Mouse (Mus musculus): ENCODE measurements around the gene Tulp1. TPM values are rescaled to one million over a fixed set of nuclear protein-coding genes. Genes with fewer than 3 reads are reported as not detected.
"Not testable (repeated sequence)": the region's sequence is repeated elsewhere in the genome, so short reads cannot be mapped to it uniquely, and the experiment has no call there.

Tulp1 gene
- polyA plus RNA-seq, 1 experiment from 2014 or later, result 3.5 TPM

DNA sequence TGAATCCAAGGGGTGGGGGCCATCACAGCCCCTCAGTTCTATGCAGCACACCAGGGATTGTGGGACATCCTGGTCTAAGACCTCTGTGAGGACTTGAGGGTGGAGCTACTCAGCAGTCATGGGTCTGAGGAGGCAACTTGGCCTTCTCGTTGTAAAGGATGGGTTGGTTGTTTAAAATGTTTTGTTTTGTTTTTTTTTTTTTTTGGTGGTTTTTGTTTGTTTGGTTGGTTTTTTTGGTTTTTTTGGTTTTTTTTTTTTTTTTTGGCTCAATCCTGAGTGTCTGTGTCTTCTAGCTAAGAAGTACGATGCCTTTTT, 34.8 kb downstream of the Tulp1 start:
- Histone ChIP-seq H3K4me3 (peak overlapping the region; percentile 99), H3K4me1 (peaks cover 78% of the 10 kb centered on the region), H3K27me3 (ENCODE audit: poor library complexity, severe bottlenecking) (no peaks in the 10 kb centered on the region), H3K27ac (peak overlapping the region; percentile 99), H3K9me3 (no peaks in the 10 kb centered on the region), H3K36me3 (replicated peaks) (peaks cover 77% of the 10 kb centered on the region)
- 64% methylated on average over 2 of the region's 2 CpGs for WGBS
- no peak for DNase-seq (ENCODE audit: extremely low spot score, low spot score)

- Histone ChIP-seq H3K27ac (peak overlapping the region; percentile 99), H3K4me3 (peak overlapping the region; percentile 99), H3K27me3 (ENCODE audit: poor library complexity, severe bottlenecking) (no peaks in the 10 kb centered on the region), H3K36me3 (replicated peaks) (peaks cover 77% of the 10 kb centered on the region), H3K9me3 (peaks cover 2% of the 10 kb centered on the region; the same call in 1 of the 2 replicates), H3K4me1 (peaks cover 74% of the 10 kb centered on the region)
- WGBS, result 10% methylated on average over 4 of the region's 4 CpGs
- peak; percentile 39 for DNase-seq (ENCODE audit: extremely low spot score, low spot score)
Observed at GRCm38 (mm10) chr17:28329503-28330231, 35.4 kb downstream of the Tulp1 start.

GRCm38 (mm10) chr17:28328946-28329345, 36.1 kb downstream of the Tulp1 start:
- no peaks in the 10 kb centered on the region for H3K27me3 ChIP-seq (ENCODE audit: poor library complexity, severe bottlenecking)
- under 1% methylated on average over 25 of the region's 25 CpGs for WGBS
- H3K27ac ChIP-seq, result peak overlapping the region; percentile 99
- H3K4me1 ChIP-seq, result peaks cover 68% of the 10 kb centered on the region
- H3K4me3 ChIP-seq, result peak overlapping the region; percentile 99
- H3K9me3 ChIP-seq, result peaks cover 6% of the 10 kb centered on the region; the same call in 1 of the 2 replicates
- peaks cover 78% of the 10 kb centered on the region for H3K36me3 ChIP-seq (replicated peaks)
- DNase-seq (ENCODE audit: extremely low spot score, low spot score), result peak; percentile 37

- peaks cover 78% of the 10 kb centered on the region for H3K36me3 ChIP-seq (replicated peaks)
- peak within 1 kb of the TSS; percentile 99 for H3K4me3 ChIP-seq
- DNase-seq (ENCODE audit: extremely low spot score, low spot score), result peak; percentile 96
- H3K9me3 ChIP-seq, result peaks cover 6% of the 10 kb centered on the region; the same call in 1 of the 2 replicates
- peaks cover 63% of the 10 kb centered on the region for H3K4me1 ChIP-seq
- peak within 1 kb of the TSS; percentile 99 for H3K27ac ChIP-seq
- H3K27me3 ChIP-seq (ENCODE audit: poor library complexity, severe bottlenecking), result no peaks in the 10 kb centered on the region
- under 1% methylated on average over 67 of the region's 67 CpGs for WGBS
Observed at GRCm38 (mm10) chr17:28328366-28328928, 36.6 kb downstream of the Tulp1 start, which contains the start of gene Rpl10a. Gene Rpl10a (plus strand): TSS chr17:28328471.

DNA sequence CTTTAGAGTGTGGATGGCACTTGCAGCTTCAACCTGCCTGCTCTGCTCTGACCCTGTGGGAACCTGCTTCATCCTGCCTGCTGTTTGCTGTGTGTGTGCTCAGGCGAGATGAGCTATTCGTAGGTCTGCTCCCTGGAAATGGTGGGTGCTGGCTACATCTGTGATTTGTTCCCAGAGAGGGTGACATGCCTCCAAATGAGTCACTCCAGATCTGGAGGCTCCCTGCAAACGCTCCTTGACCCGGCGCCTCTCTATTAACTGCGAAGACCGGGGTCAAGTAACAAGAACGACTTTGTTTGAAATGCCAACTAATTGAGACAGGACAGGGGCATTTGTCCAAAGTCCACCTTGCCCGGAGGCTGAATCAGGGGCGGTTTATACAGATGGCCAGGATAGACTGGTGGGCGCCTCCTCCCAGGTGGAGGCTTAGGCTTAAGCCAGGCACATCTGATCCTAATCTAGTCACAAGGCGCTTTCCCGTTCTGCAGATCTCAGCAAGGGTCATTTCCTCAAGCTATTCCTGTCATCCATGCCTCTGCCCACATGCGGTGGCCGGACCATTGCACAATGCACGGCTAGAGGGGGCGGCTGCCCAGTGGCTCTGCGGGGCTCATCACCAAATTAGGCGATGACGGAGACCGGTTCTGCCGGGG, 37.2 kb downstream of the Tulp1 start:
- WGBS, result 8% methylated on average over 22 of the region's 22 CpGs
- Histone ChIP-seq H3K4me3 (peak overlapping the region; percentile 99), H3K27me3 (ENCODE audit: poor library complexity, severe bottlenecking) (no peaks in the 10 kb centered on the region), H3K27ac (peak overlapping the region; percentile 99), H3K36me3 (replicated peaks) (peaks cover 76% of the 10 kb centered on the region), H3K4me1 (peaks cover 56% of the 10 kb centered on the region), H3K9me3 (peaks cover 6% of the 10 kb centered on the region; the same call in 1 of the 2 replicates)
- DNase-seq (ENCODE audit: extremely low spot score, low spot score), result no peak

- peak overlapping the region; percentile 99 for H3K27ac ChIP-seq
- WGBS, result 84% methylated on average over 3 of the region's 3 CpGs
- peaks cover 6% of the 10 kb centered on the region; the same call in 1 of the 2 replicates for H3K9me3 ChIP-seq
- DNase-seq (ENCODE audit: extremely low spot score, low spot score), result no peak
- no peaks in the 10 kb centered on the region for H3K27me3 ChIP-seq (ENCODE audit: poor library complexity, severe bottlenecking)
- H3K36me3 ChIP-seq (replicated peaks), result peaks cover 76% of the 10 kb centered on the region
- H3K4me3 ChIP-seq, result peak overlapping the region; percentile 99; the same call in 1 of the 2 replicates
- H3K4me1 ChIP-seq, result peaks cover 48% of the 10 kb centered on the region
Observed at GRCm38 (mm10) chr17:28326951-28327350, 38.1 kb downstream of the Tulp1 start.

DNA sequence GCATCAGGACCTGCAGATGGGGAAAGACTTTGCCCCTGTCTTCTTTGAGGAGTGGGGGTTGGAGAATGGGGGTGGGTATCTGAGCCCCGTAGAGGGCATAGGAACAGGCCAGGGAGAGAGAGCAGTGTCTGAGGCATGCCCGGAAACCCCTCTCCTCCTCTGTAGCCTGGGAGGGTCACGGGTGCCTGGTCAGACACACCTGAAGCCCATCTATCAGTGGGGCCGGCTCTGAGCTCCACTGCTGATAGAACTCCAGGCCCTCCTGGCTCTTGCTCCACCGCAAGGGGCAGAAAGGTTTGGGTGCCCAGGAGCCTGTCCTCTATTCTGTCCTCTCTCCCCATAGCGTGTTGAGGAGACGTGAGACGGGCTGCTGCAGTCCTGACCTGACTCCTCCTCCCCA, 39.3 kb downstream of the Tulp1 start:
- no peak overlapping the region for H3K4me3 ChIP-seq
- WGBS, result 92% methylated on average over 8 of the region's 8 CpGs
- no peaks in the 10 kb centered on the region for H3K27me3 ChIP-seq (ENCODE audit: poor library complexity, severe bottlenecking)
- no peak overlapping the region for H3K27ac ChIP-seq
- H3K36me3 ChIP-seq (replicated peaks), result peaks cover 74% of the 10 kb centered on the region
- H3K9me3 ChIP-seq, result peaks cover 6% of the 10 kb centered on the region; the same call in 1 of the 2 replicates
- DNase-seq (ENCODE audit: extremely low spot score, low spot score), result no peak
- H3K4me1 ChIP-seq, result peaks cover 36% of the 10 kb centered on the region

DNA sequence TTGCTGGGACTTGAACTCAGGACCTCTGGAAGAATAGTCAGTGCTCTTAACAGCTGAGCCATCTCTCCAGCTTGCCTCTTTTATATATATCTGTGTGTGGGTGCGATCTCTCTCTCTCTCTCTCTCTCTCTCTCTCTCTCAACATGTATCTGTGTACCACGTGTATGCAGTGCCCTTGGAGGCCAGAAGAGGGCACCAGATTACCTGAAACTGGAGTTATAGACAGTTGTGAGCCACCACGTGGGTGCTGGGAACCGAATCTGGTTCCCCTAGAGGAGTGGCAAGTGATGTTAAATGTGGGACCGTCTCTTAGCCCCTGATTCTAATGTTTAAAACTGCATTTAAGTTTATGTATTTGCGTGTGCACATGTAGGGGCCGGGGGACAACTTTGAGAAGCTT, 40.6 kb downstream of the Tulp1 start:
- not testable (repeated sequence) for H3K4me3 ChIP-seq; H3K9me3 ChIP-seq; H3K27ac ChIP-seq; DNase-seq (ENCODE audit: extremely low spot score, low spot score); H3K27me3 ChIP-seq (ENCODE audit: poor library complexity, severe bottlenecking)
- WGBS, result 92% methylated on average over 7 of the region's 7 CpGs
- H3K4me1 ChIP-seq, result peaks cover 24% of the 10 kb centered on the region
- peaks cover 72% of the 10 kb centered on the region for H3K36me3 ChIP-seq (replicated peaks)

DNA sequence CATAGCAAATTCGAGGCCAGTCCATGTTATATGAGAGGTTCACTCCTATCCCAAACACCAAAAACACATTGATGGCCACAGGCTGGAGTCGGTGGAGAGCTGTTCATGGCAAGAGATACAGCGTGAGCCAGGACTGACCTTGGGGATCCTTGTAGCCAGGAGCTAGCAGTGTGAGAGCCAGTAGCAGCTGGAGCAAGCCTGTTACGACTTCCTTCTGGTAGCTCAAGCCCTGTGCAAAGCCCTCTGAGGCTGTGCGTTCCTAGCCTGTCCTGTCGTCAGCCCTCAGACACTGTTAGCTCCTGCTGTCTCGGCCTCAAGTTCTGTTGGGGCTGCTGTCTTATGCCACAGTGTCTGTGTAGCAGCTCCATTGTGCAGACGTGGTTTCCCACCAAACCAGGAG, 41.2 kb downstream of the Tulp1 start:
- Histone ChIP-seq H3K36me3 (replicated peaks) (peaks cover 71% of the 10 kb centered on the region), H3K27ac (no peak overlapping the region), H3K9me3 (peaks cover 6% of the 10 kb centered on the region; the same call in 1 of the 2 replicates), H3K4me3 (no peak overlapping the region), H3K4me1 (peaks cover 20% of the 10 kb centered on the region), H3K27me3 (ENCODE audit: poor library complexity, severe bottlenecking) (no peaks in the 10 kb centered on the region)
- DNase-seq (ENCODE audit: extremely low spot score, low spot score), result no peak
- whole genome bisulfite sequencing, result 91% methylated on average over 8 of the region's 8 CpGs

- no peak for DNase-seq (ENCODE audit: extremely low spot score, low spot score)
- Histone ChIP-seq H3K27me3 (ENCODE audit: poor library complexity, severe bottlenecking) (no peaks in the 10 kb centered on the region), H3K4me1 (peaks cover 11% of the 10 kb centered on the region), H3K36me3 (replicated peaks) (peaks cover 91% of the 10 kb centered on the region), H3K27ac (no peak overlapping the region), H3K4me3 (no peak overlapping the region), H3K9me3 (peaks cover 6% of the 10 kb centered on the region; the same call in 1 of the 2 replicates)
- WGBS, result 95% methylated on average over 4 of the region's 4 CpGs
Observed at GRCm38 (mm10) chr17:28321700-28322099, 43.3 kb downstream of the Tulp1 start.

DNA sequence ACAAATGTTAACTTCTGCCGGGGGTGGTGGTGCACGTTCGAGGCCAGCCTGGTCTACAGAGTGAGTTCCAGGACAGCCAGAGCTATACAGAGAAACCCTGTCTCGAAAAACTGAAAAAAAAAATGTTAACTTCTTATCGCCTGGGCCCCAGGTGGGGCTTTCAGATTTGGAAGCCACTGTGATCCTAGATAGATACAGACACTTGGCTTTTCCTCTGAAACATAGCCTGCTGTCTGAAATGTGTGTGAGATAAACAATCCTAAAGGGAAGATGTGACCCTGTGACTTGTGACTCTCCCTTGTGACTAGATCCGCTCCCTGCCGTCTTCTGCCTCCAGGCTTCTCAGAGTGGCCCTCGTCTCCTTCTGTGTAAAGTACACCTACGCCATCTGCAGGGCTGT, 47.3 kb downstream of the Tulp1 start:
- H3K27ac ChIP-seq, result no peak overlapping the region
- H3K36me3 ChIP-seq (replicated peaks), result peaks cover 68% of the 10 kb centered on the region
- H3K27me3 ChIP-seq (ENCODE audit: poor library complexity, severe bottlenecking), result no peaks in the 10 kb centered on the region
- no peaks in the 10 kb centered on the region for H3K9me3 ChIP-seq
- WGBS, result 87% methylated on average over 9 of the region's 9 CpGs
- no peak overlapping the region for H3K4me3 ChIP-seq
- H3K4me1 ChIP-seq, result peaks cover 41% of the 10 kb centered on the region
- no peak for DNase-seq (ENCODE audit: extremely low spot score, low spot score)

DNA sequence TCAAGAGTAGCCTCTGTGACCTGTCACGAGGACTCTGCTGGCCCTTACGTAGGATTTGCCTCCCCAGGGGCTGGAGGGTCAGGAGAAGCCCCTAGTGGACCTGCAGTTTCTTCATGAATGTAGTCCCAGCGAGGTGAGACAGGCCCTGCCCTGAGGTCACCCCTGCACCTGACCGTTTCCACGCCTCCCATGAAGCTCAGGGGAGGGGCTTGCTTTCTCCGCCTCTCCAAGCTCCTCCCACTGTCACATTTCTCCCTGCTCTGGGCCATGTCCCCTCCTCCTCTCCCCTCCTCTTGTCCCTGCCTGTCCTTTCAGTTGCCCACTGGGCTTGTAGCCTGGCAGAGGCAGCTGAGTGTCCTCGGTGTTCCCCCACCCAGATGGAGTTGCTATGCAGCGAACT, 47.9 kb downstream of the Tulp1 start:
- H3K4me1 ChIP-seq, result peaks cover 45% of the 10 kb centered on the region
- H3K27me3 ChIP-seq (ENCODE audit: poor library complexity, severe bottlenecking), result no peaks in the 10 kb centered on the region
- no peaks in the 10 kb centered on the region for H3K9me3 ChIP-seq
- H3K27ac ChIP-seq, result peak overlapping the region; percentile 46; the same call in 1 of the 2 replicates
- DNase-seq (ENCODE audit: extremely low spot score, low spot score), result no peak
- H3K36me3 ChIP-seq (replicated peaks), result peaks cover 61% of the 10 kb centered on the region
- no peak overlapping the region for H3K4me3 ChIP-seq
- 63% methylated on average over 8 of the region's 8 CpGs for WGBS

- DNase-seq (ENCODE audit: extremely low spot score, low spot score), result no peak
- no peak overlapping the region for H3K27ac ChIP-seq
- 87% methylated on average over 9 of the region's 9 CpGs for WGBS
Observed at GRCm38 (mm10) chr17:28316476-28316875, 48.5 kb downstream of the Tulp1 start.

More at GRCm38 (mm10) chr17:28316476-28316875, 48.5 kb downstream of the Tulp1 start:
- H3K9me3 ChIP-seq, result no peaks in the 10 kb centered on the region
- H3K27me3 ChIP-seq (ENCODE audit: poor library complexity, severe bottlenecking), result no peaks in the 10 kb centered on the region
- H3K4me1 ChIP-seq, result peaks cover 45% of the 10 kb centered on the region
- no peak overlapping the region for H3K4me3 ChIP-seq
- H3K36me3 ChIP-seq (replicated peaks), result peaks cover 56% of the 10 kb centered on the region

Measured in forebrain, embryonic 10.5 days (tissue).